Mouse (Mus musculus) yolk sac, embryonic 10.5 days (tissue): Measurements from ENCODE around the gene 1700016H13Rik.

Experiments
- DNase-seq: peaks from one replicate; pipeline ENCODE4 v3.0.0-alpha.2; 2017; ENCODE audit warnings: low spot score

Gene 1700016H13Rik

GRCm38 (mm10) chr5:103673611-103674010 lies 17.8 kb upstream of the 1700016H13Rik start:
- no peak for DNase-seq

- DNase-seq = no peak
Measured at GRCm38 (mm10) chr5:103671858-103672257, 16.0 kb upstream of the 1700016H13Rik start.

DNA sequence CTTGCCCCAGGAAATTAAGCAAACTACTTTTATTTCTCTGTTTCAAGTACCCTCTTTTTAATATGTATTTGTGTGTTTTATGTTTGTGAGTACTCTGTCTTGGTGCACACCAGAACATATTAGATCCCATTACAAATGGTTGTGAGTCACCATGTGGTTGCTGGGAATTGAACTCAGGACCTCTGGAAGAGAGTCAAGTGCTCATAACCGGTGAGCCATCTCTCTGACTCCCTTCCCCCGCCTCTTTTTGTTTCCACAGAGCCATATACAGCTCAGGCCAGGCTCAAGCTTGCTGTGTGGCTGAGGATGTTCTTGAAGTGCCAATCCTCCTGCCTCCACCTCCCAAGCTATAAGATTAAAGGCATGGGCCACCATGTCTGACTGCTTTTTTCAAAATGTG lies 10.1 kb upstream of the 1700016H13Rik start:
- DNase-seq = no peak

- DNase-seq = no peak
Measured at GRCm38 (mm10) chr5:103664932-103665331, 9.1 kb upstream of the 1700016H13Rik start.

DNA sequence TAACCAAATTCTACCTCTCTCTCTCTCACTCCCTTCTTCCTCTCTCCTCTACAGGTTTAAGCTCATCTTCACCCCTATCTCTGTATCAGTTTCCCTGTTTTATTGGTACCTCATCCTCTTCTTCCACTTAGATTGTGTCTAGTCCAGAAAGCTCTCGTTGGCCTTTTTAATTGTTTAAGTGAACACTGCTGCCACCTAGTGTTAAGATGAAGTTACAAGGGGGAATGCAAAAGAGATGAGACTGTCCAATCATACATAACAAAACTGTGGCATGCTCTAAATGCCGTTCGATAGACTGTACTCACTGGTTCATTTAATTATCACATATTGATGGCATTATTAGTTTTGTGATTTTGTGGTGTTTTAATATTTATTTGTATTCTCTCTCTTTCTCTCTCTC lies 3.8 kb upstream of the 1700016H13Rik start:
- no peak for DNase-seq

DNA sequence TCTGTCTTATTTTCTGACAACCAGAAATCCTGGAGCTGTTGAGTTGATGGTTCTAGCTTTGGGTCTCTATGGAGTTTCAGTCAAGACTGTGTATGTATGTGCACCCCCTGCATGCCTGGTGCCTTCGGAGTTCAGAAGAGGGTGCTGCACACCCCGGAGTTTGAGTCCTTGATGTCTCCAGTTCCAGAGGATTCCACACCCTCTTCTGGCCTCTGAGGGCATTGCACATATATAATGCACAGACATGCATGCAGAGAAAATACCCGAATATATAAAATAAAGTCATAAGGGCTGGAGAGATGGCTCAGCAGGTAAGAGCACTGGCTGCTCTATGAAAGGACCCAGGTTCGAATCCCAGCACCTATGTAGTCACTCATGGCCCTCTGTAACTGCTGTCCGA lies 3.1 kb upstream of the 1700016H13Rik start:
- no peak for DNase-seq

DNA sequence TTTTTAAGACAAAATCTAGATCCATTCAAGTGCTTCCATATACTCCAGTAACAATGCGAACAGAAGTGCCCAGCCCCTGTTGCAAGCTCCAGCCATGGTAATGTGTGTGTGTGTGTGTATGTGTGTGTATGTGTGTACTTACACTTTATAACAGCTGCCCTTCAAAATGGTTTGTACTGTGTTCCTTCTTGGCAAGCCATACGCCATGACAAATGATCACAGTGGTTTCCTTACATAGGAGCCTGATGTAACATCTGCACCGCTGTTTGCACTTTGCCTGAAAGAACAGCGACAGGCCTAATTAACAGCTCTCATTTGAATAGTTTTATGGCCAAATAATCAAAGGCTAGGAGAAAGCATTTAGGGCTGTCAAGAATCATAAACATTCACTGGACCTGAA lies 1.0 kb downstream of the 1700016H13Rik start:
- no peak for DNase-seq

- peak; percentile 19 for DNase-seq
Measured at GRCm38 (mm10) chr5:103654225-103654624, 1.6 kb downstream of the 1700016H13Rik start.

DNA sequence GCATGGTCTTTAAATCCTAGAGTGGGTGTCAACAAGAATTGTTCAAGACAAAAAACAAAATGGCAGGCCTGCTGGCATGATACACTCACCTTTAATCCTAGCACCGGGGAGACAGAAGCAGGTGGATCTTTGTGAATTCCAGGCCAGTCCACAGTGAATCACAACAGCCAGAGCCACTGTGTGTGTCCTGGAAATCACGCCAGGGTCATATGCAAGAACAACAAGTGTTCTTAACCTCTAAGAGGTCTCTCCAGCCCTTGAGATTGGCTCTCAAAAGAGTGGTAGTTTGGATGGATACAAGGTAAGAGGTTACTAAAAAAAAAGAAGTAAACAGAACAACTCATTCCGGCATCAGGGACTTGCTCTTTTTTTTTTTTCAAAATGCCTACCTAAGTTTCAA lies 8.5 kb downstream of the 1700016H13Rik start:
- no peak for DNase-seq

DNA sequence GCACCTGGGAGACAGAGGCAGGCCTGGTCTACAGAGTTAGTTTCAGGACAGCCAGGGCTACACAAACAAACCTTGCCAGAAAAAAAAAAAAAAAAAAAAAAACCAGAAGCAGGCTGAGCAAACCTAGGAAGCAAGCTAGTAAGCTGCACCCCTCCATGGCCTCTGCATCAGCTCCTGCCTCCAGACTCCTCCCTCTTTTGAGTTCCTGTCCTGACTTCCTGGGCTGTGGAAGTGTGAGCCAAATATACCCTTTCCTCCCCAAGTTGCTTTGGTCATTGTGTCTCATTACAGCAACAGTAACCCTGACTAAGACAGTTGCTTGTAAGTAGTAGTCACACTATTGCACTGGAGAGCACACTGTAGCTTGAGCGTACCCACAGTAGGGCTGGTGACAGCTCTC lies 11.6 kb downstream of the 1700016H13Rik start:
- DNase-seq = no peak

- no peak for DNase-seq
Measured at GRCm38 (mm10) chr5:103637162-103637561, 18.6 kb downstream of the 1700016H13Rik start.

DNA sequence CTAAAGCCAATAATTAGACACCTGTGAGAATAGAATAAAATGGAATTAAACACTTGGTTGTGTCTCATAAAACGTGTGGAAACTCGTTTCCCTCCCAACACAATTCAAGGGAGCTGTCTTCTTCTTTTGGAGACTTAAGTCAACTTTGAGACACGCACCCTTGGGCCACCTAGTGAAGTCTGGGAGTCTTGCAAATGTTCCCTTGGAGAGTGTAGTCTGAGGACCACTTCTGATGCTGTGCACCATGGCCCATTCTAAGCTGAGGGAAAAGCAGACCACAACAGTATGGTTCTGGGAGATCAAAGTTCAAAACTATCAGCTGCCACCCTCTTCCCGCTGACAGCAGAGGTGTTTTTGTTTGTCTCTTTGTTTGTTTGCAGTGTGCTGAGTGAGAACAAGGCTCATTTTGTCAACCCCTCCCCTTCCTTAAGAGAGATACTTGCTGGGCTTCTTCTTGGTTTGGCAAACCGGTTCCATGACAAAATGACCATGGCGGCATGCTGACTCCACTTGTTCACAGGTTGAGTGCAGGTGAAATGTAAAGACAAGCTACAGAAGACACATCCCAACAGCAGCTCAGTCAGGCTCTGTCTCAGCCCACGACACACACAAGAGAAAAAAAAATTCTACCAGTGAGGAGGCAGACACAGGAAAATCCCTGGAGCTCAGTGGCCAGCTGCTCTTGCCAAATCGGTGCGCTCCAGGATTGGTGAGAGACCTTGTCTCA lies 25.8 kb downstream of the 1700016H13Rik start:
- DNase-seq = no peak

- DNase-seq = peak; percentile 6
Measured at GRCm38 (mm10) chr5:103629111-103629764, 26.6 kb downstream of the 1700016H13Rik start, which contains the start of gene Slc10a6. Slc10a6 (minus strand) TSS chr5:103629403.

- no peak for DNase-seq
Measured at GRCm38 (mm10) chr5:103628499-103628898, 27.3 kb downstream of the 1700016H13Rik start.

DNA sequence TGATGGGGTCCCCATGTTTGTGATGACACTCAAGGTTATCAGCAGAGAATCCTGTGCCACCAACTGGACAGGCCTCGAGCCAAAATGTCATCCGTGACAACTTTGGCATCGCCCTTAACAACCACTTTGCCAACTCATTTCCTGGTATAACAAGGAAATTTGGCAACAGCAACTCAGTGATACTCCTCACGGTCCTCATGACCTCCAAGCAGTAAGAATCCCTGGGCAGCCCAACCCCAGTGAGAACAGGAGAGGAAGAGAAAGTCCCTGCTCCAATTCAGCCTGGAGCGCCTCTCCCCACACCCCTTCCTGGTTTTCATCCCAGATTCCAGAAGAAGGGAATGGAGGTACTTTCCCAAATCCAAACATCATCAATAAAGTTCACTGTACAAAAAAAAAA lies 31.0 kb downstream of the 1700016H13Rik start:
- no peak for DNase-seq

GRCm38 (mm10) chr5:103622321-103622720 lies 33.5 kb downstream of the 1700016H13Rik start:
- no peak for DNase-seq

- peak; percentile 28 for DNase-seq
Measured at GRCm38 (mm10) chr5:103620301-103620973, 35.4 kb downstream of the 1700016H13Rik start.

GRCm38 (mm10) chr5:103617191-103617590 lies 38.6 kb downstream of the 1700016H13Rik start:
- DNase-seq = no peak

DNA sequence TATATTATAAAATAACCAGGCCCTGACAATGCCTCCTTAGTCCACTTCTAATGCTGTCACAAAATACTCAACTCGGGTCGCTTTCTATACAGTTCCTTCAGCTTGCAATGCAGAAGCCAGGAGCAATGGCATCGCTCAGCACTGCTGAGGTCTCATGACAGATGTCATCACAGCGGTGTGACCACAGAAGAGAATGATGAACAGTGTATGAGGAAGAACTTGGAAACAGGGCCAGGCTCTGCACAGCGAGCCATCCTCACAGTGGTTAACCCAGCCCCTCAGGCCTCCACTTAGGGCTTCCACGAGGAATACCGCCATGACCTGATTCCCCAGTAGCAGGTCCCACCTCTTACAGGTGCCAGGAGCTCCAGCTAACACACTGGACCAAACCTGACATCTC lies 41.5 kb downstream of the 1700016H13Rik start:
- DNase-seq = no peak

DNA sequence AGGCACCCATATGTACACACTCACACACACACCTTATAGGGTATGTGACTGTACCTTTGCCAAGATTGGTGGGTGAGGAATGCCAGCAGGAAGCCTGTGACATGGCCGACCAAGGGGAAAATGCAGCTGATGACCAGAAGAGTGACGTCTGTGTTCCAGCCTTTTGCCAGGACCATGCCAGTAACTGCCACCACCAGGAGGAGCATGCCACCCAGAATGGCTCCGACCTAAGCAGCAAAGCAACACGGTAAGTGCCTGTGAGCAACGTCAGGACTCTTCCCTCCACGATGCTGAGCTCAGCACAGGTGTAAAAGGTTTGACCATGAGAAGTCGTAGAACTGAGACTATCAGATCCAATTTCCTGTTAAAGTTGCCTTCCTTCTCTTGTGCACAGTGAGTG lies 43.5 kb downstream of the 1700016H13Rik start:
- DNase-seq = no peak

DNA sequence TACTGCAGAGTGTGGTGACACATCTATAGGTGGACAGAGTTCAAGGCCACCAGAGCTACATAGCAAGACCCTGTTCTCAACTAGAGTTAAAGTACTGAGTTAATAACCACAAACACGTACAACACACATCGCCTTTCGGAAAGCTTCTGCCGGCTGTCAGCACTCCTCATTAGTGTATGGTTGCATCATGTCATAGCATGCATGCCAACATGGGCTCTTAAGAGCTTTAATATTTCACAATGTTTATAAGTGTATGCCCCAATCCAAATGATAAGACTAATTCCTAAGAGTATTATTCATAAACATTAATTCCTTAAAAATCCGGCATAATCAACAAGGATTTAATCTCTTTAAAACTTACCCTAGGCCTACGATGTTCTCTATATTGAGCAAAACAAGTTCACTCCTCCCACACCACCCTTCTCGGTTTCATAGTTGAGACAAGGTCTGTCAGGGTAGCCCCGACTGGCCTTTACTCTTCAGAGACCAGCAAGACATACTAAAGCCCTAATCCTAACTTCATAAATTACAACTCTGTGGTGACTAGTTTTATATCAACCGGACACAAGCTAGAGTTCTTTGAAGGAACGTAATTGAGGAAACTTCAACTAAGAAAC lies 44.8 kb downstream of the 1700016H13Rik start:
- no peak for DNase-seq

GRCm38 (mm10) chr5:103610148-103610547 lies 45.7 kb downstream of the 1700016H13Rik start:
- no peak for DNase-seq

GRCm38 (mm10) chr5:103605707-103606106 lies 50.1 kb downstream of the 1700016H13Rik start:
- DNase-seq = no peak
